Mouse (Mus musculus): ENCODE results near the gene Asb8. TPM values are rescaled to one million over a fixed set of nuclear protein-coding genes. Genes with fewer than 3 reads are reported as not detected.
A peak's percentile ranks its signal among the peaks of the same experiment; 100 is the strongest.

Asb8 gene
- total RNA-seq, 4 experiments from 2014 or later, result 39.6 to 49.2 (median 43.8) TPM

DNA sequence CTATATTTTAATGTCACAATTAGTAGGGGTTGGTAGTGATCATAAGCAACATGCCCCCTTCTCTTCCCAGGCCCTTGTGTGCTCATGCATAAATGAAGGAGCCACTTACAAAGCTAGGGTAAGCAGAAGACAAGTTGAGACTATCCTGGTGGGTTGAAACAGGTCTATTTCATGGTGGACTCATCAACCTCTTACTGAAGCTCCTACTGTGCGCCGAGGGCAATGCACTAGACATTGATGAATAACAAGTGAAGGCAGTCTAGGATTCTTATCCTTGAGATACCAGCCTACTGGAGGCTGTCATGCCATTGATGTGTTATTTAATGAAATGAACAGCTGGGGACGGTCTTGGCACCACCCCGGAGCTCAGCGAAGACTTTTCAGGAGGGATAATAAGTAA is 10.2 kb downstream of the Asb8 start:
- no peak for DNase-seq

DNA sequence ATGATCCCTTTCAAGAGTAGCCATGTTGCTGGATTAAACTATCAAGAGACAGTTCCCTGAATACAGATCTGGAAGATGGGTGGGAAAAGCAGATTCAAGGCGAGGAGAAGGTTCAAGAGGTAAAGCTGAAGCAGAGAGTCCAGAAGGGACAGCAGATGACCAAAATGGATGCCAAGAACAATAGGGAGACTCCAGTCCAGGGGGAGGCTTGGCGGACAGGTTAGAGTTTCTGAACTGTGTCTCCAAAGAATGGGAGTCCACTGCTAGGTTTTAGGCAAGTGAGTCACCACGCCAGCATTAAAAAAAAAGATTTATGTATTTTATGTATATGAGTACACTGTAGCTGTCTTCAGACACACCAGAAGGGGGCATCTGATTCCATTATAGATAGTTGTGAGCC is 10.8 kb downstream of the Asb8 start:
- no peak for DNase-seq

DNA sequence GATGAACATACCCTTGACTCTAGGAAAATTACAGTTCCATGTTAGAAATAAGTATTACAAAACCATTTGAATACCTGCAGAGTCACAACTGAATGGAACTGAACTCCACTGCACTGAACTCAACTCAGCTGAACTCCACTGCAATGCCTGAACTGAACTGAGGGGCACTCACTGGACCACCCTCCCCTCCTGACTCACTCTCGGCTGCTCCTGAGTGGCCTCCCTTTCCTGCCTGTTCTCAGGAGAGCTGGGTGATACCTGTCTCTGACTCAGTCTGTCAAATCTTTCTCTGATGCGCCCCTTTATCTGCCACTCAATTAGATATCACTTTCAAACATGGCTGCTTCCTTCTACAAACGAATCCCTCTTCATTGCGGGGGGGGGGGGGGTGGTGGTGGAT is 11.3 kb downstream of the Asb8 start:
- DNase-seq, result no peak

DNA sequence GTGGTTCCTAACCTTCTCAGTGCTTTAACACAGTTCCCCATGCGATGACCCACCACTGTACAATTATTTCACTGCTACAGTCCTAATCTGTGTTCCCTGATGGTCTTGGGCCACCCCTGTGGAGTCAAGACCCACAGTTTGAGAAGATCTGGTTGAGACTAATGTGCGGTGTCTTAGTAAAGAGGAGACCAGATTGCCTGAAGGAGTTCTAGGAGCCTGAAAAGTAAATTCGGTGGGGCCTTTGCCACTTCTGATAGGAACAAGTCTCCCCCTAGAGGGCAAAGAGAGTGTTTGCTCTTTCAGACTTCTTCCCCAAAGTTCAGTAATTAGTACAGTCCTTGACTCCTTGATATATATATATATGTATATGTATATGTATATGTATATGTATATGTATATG is 11.8 kb downstream of the Asb8 start:
- DNase-seq, result no peak

DNA sequence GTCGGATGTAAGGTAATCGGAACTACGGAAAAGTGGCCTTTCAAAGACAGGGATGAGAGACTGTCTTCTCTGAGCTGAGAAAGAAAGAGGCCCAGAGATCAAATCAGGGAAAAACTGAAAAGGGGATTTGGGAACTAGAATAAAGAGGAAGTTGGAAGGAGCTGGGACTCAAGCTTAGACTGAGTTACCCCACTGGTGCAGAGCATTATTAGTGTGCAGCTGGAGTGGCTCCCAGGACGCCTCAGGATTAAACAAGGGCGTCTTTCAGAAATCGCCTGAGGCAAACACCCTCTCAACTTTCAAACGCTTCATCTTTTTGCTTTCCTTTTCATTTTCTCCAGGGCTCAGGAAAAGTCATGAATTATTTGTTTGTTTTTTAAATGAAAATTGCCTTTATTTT is 12.5 kb downstream of the Asb8 start:
- no peak for DNase-seq

DNA sequence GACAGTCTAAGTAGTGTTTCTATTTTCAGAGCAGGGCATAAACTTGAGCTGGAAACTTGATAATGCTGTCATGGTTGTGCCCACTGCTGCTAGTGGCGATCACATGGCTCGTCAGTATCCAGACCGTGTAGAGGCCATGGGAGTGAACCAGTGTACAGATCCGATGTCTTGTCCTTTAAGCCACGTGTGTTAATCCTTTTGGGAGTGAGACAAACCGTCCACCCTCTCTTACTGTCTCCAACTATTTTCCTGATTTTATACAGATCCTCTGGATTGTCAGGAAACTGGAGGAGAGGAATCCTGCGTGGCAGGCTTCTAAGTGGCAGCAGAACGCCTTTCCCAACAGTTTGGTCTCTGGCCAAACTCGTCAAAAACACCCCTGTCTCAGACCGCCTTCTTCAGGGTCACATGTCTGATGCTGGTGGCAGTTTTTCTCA is 16.2 kb downstream of the Asb8 start:
- DNase-seq, result no peak

DNA sequence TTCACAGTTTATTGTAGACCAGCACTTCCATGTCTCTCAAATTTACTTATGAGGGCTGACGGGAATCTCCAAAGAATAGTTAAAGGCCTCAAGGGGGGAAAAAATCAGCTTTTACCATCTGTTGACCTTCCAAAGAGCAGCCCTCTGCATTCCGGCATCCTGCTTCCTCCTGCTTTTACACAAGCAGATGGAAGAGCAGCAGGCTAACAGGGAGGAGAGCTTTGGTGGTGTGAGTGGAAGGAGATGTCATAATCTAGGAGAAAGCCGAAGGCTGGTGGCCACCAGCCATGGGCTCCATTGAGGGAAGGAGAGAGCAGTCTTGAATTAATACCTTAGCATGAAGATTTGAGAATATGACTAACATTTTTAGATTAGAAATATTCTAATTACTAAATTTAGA is 17.1 kb downstream of the Asb8 start:
- DNase-seq, result no peak

DNA sequence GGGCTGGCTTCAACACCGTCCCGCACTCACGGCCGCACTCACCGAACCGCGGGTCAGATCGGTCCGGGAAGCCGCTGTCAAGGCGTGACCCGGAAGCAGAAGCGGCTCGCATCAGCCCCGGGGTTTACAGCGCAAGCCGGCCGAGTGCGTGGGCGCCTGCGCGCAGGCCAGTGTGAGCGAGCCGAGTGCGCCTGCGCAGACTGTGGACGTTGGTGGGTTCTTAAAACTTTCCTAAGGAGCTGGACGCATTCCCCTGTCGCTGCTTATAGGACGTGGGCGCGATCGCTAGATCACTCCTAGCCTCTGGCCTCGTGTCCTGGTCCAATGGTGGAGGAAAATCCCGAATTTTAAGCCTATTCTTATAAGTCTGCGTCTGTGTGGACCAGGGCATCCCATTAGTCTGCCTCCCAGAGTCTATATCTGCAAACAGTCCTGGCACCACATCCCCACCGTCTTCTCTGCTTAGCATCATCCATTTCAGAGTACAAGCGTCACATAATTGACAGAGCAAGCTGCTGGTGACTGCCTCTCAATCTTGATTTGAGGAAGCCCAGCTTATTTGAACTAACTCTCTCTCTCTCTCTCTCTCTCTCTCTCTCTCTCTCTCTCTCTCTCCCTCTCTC is 19.8 kb downstream of the Asb8 start:
- peak; percentile 91 for DNase-seq

DNA sequence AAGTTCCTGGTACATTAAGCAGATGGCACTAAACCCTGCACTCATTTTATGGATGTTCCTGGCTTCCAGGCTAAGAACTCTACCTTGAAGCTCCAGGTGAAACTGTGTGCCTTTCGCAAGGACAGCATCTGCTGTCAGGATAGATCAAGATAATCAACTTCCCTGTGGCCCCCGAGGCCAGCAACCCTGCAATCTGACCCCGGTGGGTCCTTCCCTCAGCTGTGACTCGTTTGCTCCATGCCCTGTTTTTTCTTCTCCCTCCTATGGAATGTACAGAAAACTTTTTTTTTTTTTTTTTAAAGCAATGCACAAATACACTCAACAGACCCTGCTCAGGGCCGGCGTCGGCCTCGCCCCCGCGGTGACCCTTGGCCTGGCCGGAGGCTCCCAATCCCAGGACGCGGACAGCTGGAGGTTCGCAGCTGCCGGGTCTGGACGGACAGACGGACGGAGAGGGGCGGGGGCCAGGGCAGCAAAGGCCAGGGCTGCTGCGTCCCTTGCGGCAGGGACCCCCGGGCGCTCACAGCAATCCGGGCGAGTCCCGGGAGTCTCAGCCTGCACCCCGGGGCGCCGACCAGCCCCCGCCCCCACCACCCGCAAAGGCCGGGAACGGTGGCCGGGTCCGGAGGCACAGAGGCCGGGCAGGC is 20.4 kb downstream of the Asb8 start:
- peak; percentile 14 for DNase-seq

DNA sequence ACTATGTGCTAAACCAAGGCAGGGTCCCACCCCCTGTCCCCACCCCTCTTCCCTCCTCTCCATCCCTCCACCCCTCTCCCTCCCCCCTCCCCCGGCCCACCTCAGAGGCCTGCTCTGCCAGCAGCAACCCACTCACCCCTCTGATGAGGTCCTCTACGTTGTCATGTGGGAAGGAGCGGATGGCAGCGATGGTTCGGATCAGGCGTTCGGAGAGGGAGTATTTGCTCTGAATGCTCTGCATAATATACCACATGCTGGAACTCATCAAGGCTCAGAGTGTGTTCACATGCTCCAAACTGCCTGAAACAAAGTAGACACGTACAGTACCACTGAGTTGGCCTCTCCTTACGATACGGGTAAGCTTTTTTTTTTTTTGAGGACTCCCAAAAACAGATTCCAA is 22.9 kb downstream of the Asb8 start:
- DNase-seq, result no peak

DNA sequence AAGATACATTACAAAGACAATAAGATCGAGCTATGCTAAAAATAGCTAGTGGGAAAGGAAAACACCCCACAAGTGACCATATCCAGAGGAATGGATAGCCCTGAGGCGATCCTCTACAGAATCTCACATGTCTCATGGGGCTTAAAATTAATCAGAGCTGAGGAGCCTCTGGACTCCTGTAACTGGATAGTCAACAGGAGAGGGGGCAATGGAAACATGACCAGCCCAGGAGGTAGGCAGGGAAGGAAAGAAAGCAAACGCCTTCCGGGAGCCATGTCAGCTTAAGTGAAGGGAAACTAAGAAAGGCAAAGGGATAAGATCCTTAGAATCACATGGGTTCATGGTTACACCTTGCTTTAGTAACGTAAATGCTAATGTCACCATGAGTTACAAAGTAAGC is 24.6 kb downstream of the Asb8 start:
- no peak for DNase-seq

DNA sequence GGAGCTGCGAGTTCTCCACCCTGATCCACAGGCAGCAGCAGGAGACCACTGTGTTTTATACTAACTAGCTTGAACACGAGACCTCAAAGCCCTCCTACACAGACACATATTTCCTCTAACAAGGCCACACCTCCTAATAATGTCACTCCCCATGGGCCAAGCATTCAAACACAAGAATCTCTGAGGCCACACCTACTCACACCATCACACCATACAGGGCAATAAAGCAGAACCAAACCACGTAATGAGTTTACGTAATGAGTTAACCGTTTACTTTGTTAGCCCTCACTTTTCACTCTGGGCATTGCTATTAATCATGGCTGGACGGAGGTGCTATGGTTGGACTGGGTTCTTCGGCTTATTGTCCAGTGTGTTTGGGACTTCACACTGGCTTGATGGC is 25.7 kb downstream of the Asb8 start:
- no peak for DNase-seq

DNA sequence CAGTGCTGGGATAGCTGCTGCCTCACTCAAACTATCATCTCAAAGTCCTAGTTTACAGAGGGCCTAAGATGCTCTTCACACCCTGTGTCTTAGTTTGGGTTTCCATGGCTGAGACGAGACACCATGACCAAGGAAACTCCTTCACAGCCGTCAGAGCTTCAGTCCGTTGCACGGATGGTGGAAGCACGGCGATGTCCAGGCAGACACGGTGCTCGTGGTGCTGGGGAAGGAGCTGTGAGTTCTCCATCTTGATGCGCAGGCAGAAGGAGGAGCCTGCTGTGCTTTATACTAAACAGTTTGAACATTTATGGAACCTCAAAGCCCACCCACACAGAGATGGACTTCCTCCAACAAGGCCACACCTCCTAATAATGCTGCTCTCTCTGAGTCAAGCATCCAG is 28.6 kb downstream of the Asb8 start:
- no peak for DNase-seq

DNA sequence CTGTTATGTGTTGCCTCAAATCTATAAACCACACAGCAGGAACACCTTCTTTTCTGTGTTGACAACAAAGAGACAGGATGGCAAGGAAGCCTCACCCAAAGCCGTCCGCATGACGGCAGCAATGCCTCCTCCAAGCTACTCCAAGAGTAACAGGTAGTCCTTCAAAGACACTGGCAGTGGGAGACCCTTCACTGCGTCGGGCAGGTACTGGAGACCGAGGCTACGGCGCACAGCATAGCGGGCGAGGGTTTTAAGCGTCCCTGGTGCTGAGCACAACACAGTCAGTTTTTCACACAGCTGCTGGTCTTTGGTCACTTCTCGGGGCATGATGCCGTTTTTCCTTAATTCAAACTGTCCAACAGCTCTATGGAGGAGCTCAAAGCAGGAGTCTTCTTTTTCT is 29.8 kb downstream of the Asb8 start:
- DNase-seq, result no peak

DNA sequence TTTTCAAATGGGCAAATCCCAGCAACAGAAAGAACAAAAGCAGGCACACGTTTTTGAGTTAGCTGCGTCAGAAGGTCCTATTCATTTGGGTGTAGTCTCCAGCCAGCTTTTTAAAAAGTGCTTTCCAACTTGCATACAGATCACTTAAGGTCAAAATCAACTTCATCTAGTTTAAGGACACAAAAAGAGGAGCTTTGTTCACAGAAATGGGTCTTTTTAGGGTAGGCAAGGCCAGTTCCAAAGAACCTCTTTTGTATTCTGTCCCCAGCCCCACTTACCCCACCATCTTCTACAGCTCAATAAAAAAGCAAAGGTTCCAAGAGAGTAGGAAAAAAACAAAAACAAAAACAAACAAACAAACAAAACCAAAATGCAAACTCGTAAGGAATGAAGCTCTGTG is 30.8 kb downstream of the Asb8 start:
- no peak for DNase-seq

DNA sequence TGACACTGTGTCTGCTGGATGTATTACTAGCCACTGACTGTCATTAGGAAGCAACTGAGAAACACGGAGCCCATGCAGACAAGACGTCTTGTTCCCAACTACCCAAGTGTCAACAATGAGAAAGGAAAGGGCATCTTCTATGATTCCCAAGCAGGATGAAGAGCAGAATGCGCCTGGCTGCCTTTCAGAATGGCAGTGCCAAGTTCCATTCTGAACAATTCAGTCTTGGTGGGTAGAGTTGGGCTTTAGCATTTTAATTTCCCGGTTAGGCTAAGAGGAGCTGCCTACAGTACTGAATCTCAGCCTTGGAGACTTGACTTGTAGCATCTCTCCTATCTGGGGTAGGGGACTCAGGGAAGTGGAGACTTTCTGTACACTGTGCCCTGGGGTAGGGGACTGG is 31.4 kb downstream of the Asb8 start:
- no peak for DNase-seq

DNA sequence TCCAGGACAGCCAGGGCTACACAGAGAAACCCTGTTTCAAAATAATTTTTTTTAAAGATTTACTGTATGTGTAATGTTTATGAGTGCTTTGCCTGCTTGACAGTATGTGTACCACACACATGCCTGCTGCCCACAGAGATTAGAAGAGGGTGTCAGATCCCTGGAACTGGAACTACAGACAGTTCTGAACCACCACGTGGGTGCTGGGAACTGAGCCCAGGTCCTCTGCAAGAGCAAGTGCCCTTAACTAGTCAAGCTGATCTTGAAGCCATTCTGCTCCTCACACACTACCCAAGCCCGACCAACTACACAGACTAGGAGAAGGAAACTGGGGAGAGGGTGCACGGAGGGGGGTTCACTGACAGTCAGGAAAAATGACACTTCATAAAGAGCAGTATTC is 32.0 kb downstream of the Asb8 start:
- DNase-seq, result no peak

DNA sequence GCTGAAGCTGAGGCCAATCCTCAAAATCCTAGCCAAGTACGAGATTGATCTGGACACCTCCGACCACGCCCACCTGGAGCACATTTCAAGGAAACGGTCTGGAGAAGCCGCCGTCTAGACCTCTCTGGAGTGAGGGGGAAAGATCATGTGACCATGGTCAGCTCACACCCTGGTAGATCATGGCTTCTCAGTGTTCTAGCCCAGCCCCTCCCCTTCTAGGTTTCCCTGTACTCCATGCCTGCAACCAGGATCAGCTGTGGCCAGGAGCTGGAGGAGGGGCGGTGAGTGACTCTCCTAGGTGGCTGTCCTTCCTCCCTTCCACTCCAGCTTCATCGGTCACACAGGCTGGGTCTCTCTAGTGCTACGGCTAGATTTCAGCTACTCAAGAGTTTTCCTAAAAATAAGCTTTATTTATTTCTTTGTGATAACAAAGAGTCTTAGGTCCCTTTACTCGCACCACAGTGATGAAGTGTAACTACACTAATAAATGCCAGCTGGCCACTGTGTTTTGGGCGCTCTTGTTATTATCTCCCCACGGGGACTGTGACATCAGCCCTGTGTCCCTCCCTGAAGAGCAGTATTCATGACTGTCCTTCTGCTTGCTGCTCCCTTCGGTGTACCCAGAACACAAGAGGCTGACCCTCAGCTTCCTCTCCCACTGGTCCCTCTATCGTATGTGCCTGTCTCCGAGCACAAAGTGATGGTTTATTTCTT is 33.3 kb downstream of the Asb8 start:
- DNase-seq, result no peak

DNA sequence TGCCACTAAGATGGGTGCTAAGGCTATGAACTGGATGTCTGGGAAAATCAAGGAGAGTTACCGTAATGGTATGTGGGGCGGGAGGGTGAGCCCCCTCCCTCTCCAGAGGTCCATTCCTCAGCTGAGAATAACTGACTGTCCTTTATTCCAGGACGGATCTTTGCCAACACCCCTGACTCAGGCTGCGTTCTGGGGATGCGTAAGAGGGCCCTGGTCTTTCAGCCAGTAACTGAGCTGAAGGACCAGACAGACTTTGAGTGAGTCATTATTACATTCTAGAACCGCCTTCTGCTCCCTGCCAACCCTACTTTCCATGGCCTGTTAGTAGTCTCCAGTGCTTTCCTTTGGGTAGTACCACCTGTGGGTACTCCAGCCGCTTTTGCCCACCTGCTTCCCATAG is 34.0 kb downstream of the Asb8 start:
- DNase-seq, result no peak

DNA sequence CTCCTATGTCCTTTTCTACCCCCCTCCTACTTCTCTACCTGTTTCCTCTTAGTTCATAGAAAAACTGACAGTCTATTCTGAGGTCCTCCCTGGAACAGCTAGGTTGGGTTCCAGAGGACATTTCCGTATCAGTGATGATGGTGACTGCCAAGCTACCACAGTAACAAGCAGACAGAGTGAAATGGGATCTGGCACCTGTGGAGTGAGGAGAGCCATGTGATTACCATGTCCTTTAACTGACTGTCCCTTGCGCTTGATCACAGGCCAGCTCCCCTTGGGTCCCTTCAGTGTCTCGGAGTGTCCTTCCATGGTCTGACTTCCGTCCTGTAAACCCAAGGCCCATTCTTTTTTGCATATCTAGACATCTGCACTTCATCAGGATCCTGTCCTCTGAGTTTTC is 34.4 kb downstream of the Asb8 start:
- no peak for DNase-seq

DNA sequence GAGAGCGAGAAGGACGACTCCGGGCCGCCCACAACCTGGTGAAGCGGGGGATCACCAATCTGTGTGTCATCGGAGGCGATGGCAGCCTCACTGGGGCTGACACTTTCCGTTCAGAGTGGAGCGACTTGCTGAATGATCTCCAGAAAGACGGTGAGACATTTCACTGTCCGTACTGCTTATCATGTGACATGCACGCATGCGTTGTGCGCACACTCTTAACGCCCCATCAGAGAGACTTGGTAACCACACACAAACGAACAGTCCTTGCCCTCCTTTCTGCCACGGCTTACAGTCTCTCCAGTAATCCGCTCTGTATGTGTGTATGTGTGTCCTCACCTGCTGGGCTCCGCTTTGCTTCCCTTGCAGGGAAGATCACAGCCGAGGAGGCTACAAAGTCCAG is 44.6 kb downstream of the Asb8 start:
- no peak for DNase-seq

DNA sequence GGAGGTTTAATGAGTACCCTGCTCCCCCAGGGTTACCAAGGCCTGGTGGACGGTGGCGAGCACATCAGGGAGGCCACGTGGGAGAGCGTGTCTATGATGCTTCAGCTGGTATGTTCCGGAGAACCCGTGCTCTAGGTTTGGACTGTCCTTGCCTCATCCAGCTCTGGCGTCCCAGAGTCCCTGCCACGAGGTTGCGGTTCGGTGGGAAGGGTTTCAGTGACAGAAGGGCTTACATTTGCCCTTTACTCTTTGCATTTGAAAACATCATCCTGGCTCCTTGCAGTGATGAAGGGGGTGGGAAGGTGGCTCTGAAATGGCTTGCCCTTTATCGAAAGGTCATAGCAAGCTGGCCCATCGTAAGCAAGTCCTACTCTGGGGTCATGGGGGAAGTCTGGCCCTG is 46.1 kb downstream of the Asb8 start:
- DNase-seq, result no peak

DNA sequence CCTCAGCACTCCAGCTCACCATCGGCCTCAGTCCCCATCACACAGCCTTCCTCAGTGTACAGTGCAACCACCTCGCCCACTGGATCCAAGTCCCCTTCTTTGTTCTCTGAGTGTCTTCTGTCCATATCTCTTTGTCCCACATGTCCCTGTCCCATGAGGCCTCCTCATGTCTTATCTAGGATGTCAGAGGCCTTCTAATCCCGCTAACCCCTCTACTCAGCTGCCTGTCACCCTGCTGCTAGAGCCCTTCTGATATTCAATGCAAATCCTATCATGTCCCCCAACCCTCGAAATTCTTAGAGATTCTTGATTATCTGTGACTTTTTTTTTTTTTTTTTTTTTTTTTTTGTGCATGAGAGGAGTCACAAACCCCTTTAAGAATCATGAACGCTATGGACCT is 49.1 kb downstream of the Asb8 start:
- DNase-seq, result no peak

DNA sequence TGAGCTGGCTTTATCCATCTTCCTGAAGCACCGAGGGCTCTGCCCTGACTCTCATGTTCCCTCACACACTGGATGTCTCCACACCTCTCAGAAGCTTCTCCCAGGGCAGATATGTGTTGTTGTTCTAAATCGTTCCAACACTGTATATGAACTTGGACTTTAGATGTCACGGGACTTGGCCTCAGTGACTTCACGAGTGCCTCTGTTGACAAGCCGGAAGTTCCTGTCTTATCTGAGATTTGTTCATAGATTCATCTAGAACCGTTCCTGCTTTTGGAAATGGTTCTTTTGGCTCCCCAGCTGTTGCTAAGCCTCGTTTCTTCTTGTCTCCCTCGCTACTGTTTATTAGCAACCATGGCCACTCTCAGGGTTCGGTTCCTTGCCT is 49.7 kb downstream of the Asb8 start:
- DNase-seq, result no peak

All from adrenal gland, adult 8-10 months (tissue).